Mouse (Mus musculus): ENCODE measurements around the gene Gm12248. TPM values are rescaled to one million over a fixed set of nuclear protein-coding genes. Genes with fewer than 3 reads are reported as not detected.

Gene Gm12248
- total and polyA plus RNA-seq, 2 experiments from 2014 or later = not detected

DNA sequence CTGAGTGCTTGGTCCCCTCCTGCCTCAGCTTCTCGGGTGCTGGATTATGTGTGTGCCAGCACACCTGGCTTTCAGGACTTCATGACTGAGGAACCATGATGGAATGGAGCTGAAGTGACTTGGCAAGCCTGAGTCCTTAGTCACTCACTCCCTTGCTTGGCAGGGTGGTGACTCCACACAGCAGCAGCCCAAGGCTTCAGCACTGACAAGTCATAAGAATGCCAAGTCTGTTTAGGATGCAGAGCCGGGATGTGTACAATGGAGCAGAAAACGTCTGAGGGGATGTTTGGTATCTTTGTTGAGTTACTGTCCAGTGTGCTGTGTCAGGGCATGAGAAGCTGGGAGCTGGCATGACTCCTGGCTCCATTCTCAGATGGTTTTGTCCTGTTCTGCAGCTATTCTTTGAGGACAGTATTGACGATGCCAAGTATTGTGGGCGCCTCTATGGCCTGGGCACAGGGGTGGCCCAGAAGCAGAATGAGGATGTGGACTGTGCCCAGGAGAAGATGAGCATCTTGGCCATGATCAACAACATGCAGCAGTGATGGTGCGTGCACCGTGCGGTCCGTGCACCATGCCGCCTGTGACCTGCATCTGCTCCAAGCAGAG lies 24.2 kb upstream of the Gm12248 start:
- no peak overlapping the region for H3K4me3 ChIP-seq (ENCODE audit: low read depth, low read length)
- DNase-seq (no peak), ATAC-seq (0 out of 2 replicates have a peak, but pooled peaks have one; percentile 14)
- no peak overlapping the region for H3K4me2 ChIP-seq (ENCODE audit: low read depth)
- H3K36me3 ChIP-seq (ENCODE audit: insufficient read depth) = peaks cover 84% of the 10 kb centered on the region
- H3K27me3 ChIP-seq (ENCODE audit: insufficient read depth, low read length) = no peaks in the 10 kb centered on the region
- 80% methylated on average over 10 of the region's 10 CpGs for WGBS
- no peaks in the 10 kb centered on the region for H3K9me3 ChIP-seq (ENCODE audit: low read length)
- H3K4me1 ChIP-seq (ENCODE audit: insufficient read depth) = no peaks in the 10 kb centered on the region
- H3K9ac ChIP-seq = no peak overlapping the region
- TF ChIP-seq CTCF (IDR thresholded peaks at IDR 0.05; ENCODE audit: low read depth) = no peak
- H3K27ac ChIP-seq (ENCODE audit: low read depth, low read length) = no peak overlapping the region

DNA sequence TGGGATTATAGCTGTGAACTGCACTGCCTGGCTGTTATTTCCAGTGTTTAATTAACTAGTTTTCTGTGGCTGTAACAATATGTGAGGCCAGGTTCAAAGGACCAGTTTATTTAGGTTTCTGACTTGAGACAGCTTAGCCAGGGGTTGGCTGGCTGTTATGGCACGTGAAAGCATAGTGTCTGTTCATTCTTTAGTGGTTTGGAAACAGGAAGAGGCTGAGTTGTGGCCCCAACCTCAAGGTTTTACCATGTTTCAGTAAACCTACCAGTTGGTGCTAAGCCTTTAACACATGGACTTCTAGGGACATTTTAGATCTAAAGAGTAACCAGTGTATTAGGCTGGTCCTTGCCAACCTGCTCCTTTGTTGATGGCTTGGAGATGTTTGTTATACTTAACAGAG lies 23.6 kb upstream of the Gm12248 start:
- no peaks in the 10 kb centered on the region for H3K27me3 ChIP-seq (ENCODE audit: insufficient read depth, low read length)
- H3K4me3 ChIP-seq (ENCODE audit: low read depth, low read length) = no peak overlapping the region
- TF ChIP-seq CTCF (IDR thresholded peaks at IDR 0.05; ENCODE audit: low read depth) = no peak
- peaks cover 84% of the 10 kb centered on the region for H3K36me3 ChIP-seq (ENCODE audit: insufficient read depth)
- ATAC-seq (no peak), DNase-seq (no peak)
- no peaks in the 10 kb centered on the region for H3K9me3 ChIP-seq (ENCODE audit: low read length)
- 75% methylated on average over 1 of the region's 1 CpGs for WGBS
- no peak overlapping the region for H3K4me2 ChIP-seq (ENCODE audit: low read depth)
- H3K9ac ChIP-seq = no peak overlapping the region
- no peak overlapping the region for H3K27ac ChIP-seq (ENCODE audit: low read depth, low read length)
- no peaks in the 10 kb centered on the region for H3K4me1 ChIP-seq (ENCODE audit: insufficient read depth)

DNA sequence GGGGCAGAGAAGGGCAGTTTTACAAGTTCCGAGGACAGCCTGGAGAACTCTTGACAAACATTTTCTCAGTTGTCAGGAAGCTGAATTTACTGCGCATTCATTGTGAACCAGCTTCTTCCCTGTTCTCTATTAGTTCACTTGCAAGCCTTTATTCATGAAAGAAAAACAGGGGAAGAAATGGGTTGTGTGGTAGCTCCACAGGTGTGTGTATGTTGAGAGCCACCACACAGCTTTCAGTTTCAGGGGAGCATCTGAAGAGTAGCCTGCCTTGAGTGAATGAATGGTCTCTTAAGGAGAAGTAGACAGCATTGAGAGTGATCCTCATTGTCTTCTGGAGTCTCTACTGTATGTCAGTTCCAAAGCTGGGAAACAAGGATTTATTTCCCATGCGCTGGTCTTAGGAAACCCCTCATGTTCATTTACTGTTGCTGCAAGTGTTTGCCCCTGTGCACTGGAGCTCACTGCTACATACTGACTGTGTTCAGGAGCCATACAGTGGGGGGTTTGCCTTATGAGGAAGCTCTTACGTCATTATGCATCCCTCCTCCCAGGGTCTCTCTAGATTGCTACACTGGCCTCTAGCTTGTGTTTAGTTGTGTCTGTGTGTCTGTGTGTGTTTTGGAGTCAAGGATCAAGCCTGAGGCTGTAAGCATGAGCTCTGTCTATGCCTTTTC lies 14.9 kb upstream of the Gm12248 start:
- Histone ChIP-seq H3K4me3 (ENCODE audit: low read depth, low read length) (no peak overlapping the region), H3K4me1 (ENCODE audit: insufficient read depth) (peaks cover 14% of the 10 kb centered on the region), H3K9ac (no peak overlapping the region), H3K4me2 (ENCODE audit: low read depth) (no peak overlapping the region), H3K27ac (ENCODE audit: low read depth, low read length) (no peak overlapping the region), H3K36me3 (ENCODE audit: insufficient read depth) (peaks cover 22% of the 10 kb centered on the region), H3K9me3 (ENCODE audit: low read length) (no peaks in the 10 kb centered on the region), H3K27me3 (ENCODE audit: insufficient read depth, low read length) (no peaks in the 10 kb centered on the region)
- TF ChIP-seq CTCF (IDR thresholded peaks at IDR 0.05; ENCODE audit: low read depth) = no peak
- ATAC-seq (no peak), DNase-seq (no peak)
- WGBS = 87% methylated on average over 4 of the region's 4 CpGs

DNA sequence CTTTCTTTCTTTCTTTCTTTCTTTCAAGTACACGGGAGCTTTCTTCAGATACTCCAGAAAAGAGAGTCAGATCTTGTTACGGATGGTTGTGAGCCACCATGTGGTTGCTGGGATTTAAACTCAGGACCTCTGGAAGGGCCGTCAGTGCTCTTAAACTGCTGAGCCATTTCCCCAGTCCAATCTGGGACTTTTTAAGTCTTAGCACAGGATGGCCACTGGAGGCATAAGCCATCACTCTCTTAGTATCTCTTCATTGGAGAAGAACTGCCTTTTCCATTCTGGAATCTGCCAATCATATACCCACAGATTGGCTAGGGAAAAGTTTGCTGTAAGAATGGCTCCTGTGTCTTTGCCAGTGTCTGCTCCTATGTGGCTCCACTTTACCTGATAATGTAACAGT lies 14.1 kb upstream of the Gm12248 start:
- H3K36me3 ChIP-seq (ENCODE audit: insufficient read depth) = peaks cover 18% of the 10 kb centered on the region
- no peaks in the 10 kb centered on the region for H3K27me3 ChIP-seq (ENCODE audit: insufficient read depth, low read length)
- peak; percentile 51 for TF ChIP-seq CTCF (IDR thresholded peaks at IDR 0.05; ENCODE audit: low read depth)
- H3K4me2 ChIP-seq (ENCODE audit: low read depth) = no peak overlapping the region
- H3K4me3 ChIP-seq (ENCODE audit: low read depth, low read length) = no peak overlapping the region
- ATAC-seq = no peak
- WGBS = 43% methylated on average over 3 of the region's 3 CpGs
- peak; percentile 32 for DNase-seq
- no peak overlapping the region for H3K9ac ChIP-seq
- no peak overlapping the region for H3K27ac ChIP-seq (ENCODE audit: low read depth, low read length)
- no peaks in the 10 kb centered on the region for H3K9me3 ChIP-seq (ENCODE audit: low read length)
- H3K4me1 ChIP-seq (ENCODE audit: insufficient read depth) = peaks cover 14% of the 10 kb centered on the region

DNA sequence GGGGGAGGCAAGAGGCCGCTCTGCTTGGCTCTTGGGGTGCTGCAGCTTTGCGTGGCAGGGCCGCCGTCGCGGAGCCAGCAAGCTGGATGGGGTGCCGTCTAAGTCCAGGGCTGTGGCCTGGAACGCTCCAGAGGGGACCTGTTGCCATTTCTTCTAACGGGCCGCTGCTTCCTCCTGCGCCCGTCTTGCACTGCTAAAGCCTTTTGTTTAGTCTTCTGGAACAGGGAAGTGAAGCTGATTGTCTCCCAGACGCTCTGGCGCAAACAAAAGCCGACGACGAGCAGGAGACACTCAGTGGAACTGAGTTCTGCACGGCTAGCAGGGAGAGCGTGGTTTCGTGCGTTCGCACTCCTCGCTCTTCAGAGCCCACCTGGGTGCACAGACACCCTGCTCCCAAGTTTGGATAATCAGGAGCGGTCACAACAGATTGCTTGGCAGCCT lies 11.4 kb upstream of the Gm12248 start:
- peaks cover 14% of the 10 kb centered on the region for H3K4me1 ChIP-seq (ENCODE audit: insufficient read depth)
- ATAC-seq = peak; percentile 36
- H3K9ac ChIP-seq = peak overlapping the region; percentile 86
- 2% methylated on average over 24 of the region's 24 CpGs for WGBS
- no peaks in the 10 kb centered on the region for H3K27me3 ChIP-seq (ENCODE audit: insufficient read depth, low read length)
- H3K27ac ChIP-seq (ENCODE audit: low read depth, low read length) = peak overlapping the region; percentile 85
- TF ChIP-seq CTCF (IDR thresholded peaks at IDR 0.05; ENCODE audit: low read depth) = no peak
- H3K36me3 ChIP-seq (ENCODE audit: insufficient read depth) = no peaks in the 10 kb centered on the region
- peak overlapping the region; percentile 63 for H3K4me3 ChIP-seq (ENCODE audit: low read depth, low read length)
- peak; percentile 66 for DNase-seq
- H3K4me2 ChIP-seq (ENCODE audit: low read depth) = peak overlapping the region; percentile 65
- no peaks in the 10 kb centered on the region for H3K9me3 ChIP-seq (ENCODE audit: low read length)

DNA sequence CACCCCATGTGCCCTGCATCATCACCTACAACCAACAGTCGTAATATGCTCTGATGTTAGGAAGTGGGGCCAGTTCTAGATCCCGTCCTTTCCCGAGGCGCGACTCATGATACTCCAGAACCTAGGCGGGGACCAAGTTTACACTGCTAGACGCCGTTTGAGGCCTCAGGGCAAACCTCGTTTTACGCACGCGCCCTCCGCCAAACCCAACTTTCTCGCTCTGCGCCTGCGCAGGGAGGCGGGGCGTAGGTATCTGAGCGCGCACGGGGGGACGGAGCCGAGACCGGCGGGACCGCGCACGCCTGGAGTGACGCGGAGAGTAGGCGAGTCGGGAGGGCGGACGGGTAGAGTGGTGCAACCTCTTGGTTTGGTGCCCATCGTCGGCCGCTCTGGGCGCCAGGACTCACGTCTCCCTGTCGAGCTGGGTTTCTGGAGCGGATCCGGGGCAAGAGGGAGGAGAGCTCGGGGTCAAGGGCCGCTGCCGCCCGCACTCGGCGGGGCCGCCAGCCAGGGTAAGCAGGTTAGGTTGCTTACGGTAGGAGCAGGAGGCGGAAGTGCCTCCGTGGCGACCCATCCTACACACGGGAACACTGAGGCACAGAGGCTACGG lies 10.9 kb upstream of the Gm12248 start, which contains the start of gene Cnot8:
TSS of gene Cnot8 (plus strand) at position 457 of the 610 bp plus-strand sequence.
- TF ChIP-seq CTCF (IDR thresholded peaks at IDR 0.05; ENCODE audit: low read depth) = no peak
- WGBS = 2% methylated on average over 55 of the region's 55 CpGs
- ATAC-seq (peak; percentile 98), DNase-seq (peak; percentile 100)
- Histone ChIP-seq H3K4me2 (ENCODE audit: low read depth) (peak within 1 kb of the TSS; percentile 65), H3K9me3 (ENCODE audit: low read length) (no peaks in the 10 kb centered on the region), H3K4me3 (ENCODE audit: low read depth, low read length) (peak within 1 kb of the TSS; percentile 63), H3K9ac (peak within 1 kb of the TSS; percentile 86), H3K4me1 (ENCODE audit: insufficient read depth) (peaks cover 14% of the 10 kb centered on the region), H3K27ac (ENCODE audit: low read depth, low read length) (peak within 1 kb of the TSS; percentile 85), H3K27me3 (ENCODE audit: insufficient read depth, low read length) (no peaks in the 10 kb centered on the region), H3K36me3 (ENCODE audit: insufficient read depth) (no peaks in the 10 kb centered on the region)

DNA sequence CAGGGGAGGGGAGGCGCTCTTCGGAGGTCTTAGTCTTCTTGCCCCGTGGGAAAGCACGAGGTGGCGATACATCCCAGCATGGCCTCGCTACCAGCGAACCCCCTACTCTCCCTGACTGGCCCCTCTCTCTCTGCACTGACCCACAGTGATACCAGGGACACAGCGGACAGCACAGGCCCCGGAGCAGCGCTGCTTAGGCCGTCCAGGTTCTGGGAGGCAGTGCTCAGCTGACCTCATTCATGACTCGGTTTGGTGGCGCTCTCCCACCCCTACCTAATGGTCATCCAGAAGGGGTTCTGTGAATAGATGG lies 10.4 kb upstream of the Gm12248 start:
- H3K27ac ChIP-seq (ENCODE audit: low read depth, low read length) = peak overlapping the region; percentile 51
- TF ChIP-seq CTCF (IDR thresholded peaks at IDR 0.05; ENCODE audit: low read depth) = 0 out of 2 replicates have a peak, but pooled peaks have one; percentile 16
- peak overlapping the region; percentile 63 for H3K9ac ChIP-seq
- no peak for DNase-seq
- peak overlapping the region; percentile 63 for H3K4me3 ChIP-seq (ENCODE audit: low read depth, low read length)
- 61% methylated on average over 13 of the region's 13 CpGs for WGBS
- peak overlapping the region; percentile 54 for H3K4me2 ChIP-seq (ENCODE audit: low read depth)
- no peaks in the 10 kb centered on the region for H3K9me3 ChIP-seq (ENCODE audit: low read length)
- H3K4me1 ChIP-seq (ENCODE audit: insufficient read depth) = peaks cover 14% of the 10 kb centered on the region
- ATAC-seq = peak; percentile 5
- H3K36me3 ChIP-seq (ENCODE audit: insufficient read depth) = no peaks in the 10 kb centered on the region
- H3K27me3 ChIP-seq (ENCODE audit: insufficient read depth, low read length) = no peaks in the 10 kb centered on the region

All from forebrain, postnatal 0 days (tissue).